Mouse (Mus musculus) lung, adult 2 months (tissue): ENCODE data around the gene Gdf7.

Experiments
- CTCF ChIP-seq: fragments of 200-500 bp; IDR thresholded peaks from 2 replicates; pipeline ENCODE4 v1.5.1; 2011; ENCODE audit warnings: mild to moderate bottlenecking, low read length, control low read depth; ENCODE audit not compliant: insufficient read depth
- POLR2A ChIP-seq: fragments of 200-500 bp; IDR thresholded peaks from 2 replicates; pipeline ENCODE4 v1.6.1; 2011; ENCODE audit warnings: low read depth, mild to moderate bottlenecking, control low read depth, low read length, borderline replicate concordance; ENCODE audit errors: extremely low read depth

DNA sequence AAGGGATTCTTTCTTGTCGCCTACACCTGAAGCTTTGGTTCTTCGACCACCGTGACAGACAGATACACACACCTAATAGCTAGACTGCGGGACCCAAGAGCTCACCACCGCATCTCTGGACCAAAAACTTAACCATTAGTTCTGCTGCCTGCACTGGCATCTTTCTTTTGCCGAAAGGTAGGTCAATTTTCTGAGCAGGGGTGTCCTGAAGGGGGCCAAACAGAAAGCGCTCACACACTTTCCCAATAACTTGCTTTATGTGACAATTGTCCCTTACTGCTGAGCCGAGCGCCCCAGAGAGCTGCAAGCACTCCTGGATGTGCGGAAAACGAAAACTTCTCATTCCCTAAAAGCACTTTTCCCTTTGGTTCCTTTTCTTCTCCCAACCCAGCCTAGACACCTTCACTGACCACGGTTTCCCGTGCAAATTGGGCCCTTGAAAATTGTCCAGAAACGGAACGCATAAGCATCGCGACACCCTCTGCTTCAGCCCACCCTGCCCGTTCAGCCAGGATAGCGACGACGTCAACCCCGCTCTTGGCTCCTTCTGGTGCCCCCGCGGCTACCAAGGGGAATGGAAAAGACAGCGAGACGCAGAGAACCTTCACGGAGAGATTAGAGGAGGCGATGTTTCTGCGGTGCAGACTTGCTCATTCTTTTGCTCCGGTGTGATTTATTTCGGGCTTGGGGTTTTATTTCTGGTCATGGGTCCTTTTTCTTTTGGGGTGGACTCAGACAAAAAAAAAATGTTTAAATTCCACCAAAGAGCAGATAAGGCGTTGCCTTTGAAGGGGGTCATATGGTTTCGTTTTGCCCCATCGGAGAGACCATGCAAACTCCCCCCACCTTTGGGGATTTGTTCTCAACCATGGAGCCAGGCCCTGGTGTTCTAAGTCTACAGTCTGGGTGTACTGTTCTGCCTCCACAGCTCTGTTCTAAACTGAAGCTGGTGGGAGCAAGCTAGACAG, 2.3 kb downstream of the Gdf7 start:
- TF ChIP-seq POLR2A (no peak), CTCF (no peak)
